Mouse (Mus musculus) lung, postnatal 0 days (tissue): Measurements from ENCODE around the gene Tarbp1.

Source experiments
- CTCF ChIP-seq: IDR thresholded peaks from 2 replicates; pipeline ENCODE4 v1.5.1; 2016; ENCODE audit warnings: antibody characterized with exemption, mild to moderate bottlenecking
- EP300 ChIP-seq: IDR thresholded peaks from 2 replicates; pipeline ENCODE4 v1.6.1; 2016; ENCODE audit warnings: antibody characterized with exemption, mild to moderate bottlenecking, control low read depth

GRCm38 (mm10) chr8:126429635-126430034 lies 45.2 kb downstream of the Tarbp1 start:
- no peak for TF ChIP-seq CTCF
- TF ChIP-seq EP300, result no peak
